Mouse (Mus musculus) frontal cortex, postnatal 36 days (tissue): ENCODE results near the gene Serpine3.
"Not testable (repeated sequence)": the region's sequence is repeated elsewhere in the genome, so short reads cannot be mapped to it uniquely, and the experiment has no call there.

Experiments
- DNase-seq, 2 experiments: peaks; one replicate each; pipeline ENCODE4 v3.0.0; 2022; ENCODE audit warnings: low spot score in 2 of 2

Gene Serpine3

DNA sequence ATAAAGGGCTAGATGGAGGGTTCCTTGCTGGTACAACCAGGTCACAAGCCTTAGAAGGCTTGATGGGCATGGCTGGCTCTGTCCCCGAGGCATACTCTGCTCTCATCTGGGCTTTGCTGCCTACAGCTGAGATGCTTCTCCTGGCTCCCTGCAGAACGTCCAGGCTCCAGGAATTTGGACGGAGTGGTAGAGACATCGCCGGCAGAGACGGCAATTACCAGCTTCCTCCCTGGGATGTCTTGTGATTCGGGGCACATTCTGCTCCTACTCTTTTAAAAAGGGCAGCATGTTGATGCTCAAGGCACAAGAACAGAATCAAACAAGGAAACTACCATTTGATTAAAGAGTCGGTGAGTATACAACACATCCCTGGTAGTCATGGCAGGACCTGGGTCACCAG lies at the start of gene Serpine3:
Gene Serpine3 (plus strand): TSS at position 301 of the 400 bp plus-strand sequence.
- DNase-seq = no peak

DNA sequence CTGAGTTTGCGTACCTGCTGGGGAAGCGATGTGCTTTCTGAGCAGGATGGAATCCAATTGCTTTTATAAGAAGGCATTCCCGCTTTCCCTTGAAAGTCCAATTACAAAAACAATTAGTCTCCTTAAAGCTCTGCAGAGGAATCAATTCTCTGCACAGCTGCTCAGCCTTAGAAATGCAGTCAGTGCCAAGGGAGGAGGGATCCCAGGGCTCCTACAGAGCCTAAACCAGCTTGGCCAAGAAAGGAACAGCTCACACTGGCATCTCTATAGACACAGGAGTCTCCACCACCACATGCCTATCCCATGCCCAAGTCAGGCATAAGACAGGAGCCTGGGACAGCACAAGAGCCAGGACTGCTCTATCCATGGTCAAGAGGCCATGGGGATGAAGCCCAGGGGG lies 41.1 kb upstream of the Serpine3 start:
- peak in 1 of 2 experiments; percentile 48 for DNase-seq

DNA sequence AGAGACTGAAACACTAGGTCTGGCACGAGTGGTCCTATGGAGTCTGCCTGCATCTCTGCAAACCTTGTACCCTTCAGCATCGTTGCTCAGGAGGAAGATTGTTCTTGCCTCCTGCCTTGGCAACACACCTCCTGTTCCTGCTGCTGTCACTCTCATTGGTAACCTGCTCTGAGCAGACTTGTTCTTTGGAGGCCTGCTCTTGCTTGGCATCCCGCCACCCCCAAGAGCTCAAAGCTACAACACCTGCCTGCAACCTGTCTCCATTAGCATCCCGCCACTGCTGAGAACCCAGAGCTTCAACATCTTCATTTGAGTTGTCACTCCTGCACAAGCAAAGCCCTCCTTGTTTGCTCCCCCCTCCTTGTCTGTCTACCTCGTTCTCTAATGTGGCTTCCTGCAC lies 35.5 kb upstream of the Serpine3 start:
- no peak for DNase-seq

GRCm38 (mm10) chr14:62637436-62638344 lies 25.8 kb upstream of the Serpine3 start:
- peak; percentile 39 to 66 for DNase-seq

GRCm38 (mm10) chr14:62638345-62638702 lies 25.1 kb upstream of the Serpine3 start:
- DNase-seq = no peak

- DNase-seq = peak in 1 of 2 experiments; percentile 23
Measured at GRCm38 (mm10) chr14:62639111-62639510, 24.4 kb upstream of the Serpine3 start.

- DNase-seq = no peak
Measured at GRCm38 (mm10) chr14:62639551-62639950, 23.9 kb upstream of the Serpine3 start.

DNA sequence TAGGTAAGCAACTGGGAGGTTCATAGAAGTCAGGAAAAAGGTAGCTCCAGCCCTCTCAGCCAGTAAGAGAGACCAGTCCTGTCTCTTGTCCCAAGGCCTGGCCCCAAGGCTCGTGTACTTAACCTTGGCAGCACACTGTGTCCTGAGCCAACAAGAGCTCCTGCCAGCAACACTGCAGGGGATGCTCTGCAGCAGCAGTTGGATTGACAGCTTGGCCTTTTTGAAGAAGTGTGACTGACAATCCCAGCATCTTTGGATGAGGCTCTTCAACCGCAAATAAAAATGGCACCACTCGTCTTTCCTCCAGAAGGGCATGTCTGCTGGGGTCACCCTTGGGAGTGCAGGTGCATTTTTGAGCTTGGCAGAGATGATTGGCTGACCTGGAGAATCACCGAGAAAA lies 23.1 kb upstream of the Serpine3 start:
- DNase-seq = no peak

- DNase-seq = not testable (repeated sequence)
Measured at GRCm38 (mm10) chr14:62642368-62642767, 21.1 kb upstream of the Serpine3 start.

DNA sequence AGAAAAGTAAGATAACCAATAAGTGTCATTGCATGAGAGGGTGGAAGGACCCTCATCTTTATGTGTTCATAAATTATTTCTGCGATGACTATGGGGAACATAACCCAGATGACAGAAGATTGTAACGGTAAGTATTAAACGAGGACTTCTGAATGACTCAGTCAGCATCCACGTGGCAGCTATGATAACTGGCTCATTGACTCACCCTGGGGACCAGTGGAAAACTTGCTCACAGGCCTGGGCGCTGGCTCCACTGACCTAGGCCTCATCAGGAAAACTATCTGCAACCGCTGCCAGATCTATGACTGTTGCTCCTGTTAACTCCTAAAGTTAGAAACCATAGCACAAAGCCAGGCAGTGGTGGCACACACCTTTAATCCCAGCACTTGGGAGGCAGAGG lies 15.1 kb upstream of the Serpine3 start:
- DNase-seq = no peak

- no peak for DNase-seq
Measured at GRCm38 (mm10) chr14:62650376-62650775, 13.1 kb upstream of the Serpine3 start.

DNA sequence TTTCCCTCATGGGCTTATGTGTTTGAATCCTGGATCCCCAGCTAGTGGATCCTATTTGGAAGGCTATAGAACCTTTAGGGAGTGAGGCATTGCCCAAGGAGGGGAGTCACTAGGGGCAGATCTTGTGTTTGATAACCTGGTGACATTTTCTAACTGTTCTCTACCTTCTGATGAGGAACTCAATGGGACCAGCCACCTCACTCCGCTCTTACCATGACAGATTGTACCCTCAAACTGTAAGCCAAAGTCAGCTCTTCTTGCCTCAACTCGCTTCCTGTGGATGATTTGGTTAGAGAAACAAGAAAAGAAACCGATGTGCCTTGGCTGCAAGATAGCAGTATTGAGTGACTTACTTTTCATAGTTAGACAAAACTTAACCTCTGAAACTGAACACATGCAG lies 11.7 kb upstream of the Serpine3 start:
- DNase-seq = no peak

GRCm38 (mm10) chr14:62655996-62656395 lies 7.5 kb upstream of the Serpine3 start:
- DNase-seq = no peak

DNA sequence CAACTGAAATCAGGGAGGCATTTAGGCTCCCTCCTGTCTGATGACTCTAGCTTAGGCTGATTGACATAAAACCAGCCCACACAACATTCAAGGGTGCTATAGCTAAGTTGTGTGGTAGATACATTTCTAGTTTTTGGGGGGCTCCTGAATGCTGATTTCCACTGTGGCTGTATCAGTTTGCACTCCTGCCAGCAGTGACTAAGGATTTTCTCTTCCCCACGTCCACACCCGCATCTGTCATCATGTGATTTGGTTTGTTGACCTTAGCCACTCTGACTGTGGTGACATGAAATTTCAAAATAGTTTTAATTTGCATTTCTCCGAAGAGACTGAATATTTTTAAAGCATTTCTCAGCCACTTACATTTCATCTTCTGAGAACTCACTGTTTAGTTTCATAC lies 6.0 kb upstream of the Serpine3 start:
- no peak for DNase-seq

DNA sequence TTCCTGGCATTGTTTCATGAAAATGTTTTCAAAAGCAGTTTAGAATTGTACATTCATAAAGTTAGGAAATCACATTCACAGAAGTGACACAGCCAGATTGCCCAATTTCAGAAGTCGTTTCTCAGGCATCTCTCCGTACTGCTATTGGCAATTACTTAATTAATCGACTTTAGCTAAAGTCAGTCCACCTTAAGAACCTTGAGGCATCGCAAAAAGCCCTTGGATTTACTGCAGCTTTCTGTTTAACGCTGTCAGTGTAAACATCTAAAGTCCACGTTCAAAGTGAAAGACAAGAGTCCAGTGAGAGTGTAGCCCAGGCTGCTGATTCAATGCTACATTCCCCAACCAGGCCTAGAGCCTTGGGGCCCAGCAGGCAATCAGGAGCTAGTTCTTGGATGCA lies 1.1 kb upstream of the Serpine3 start:
- no peak for DNase-seq

DNA sequence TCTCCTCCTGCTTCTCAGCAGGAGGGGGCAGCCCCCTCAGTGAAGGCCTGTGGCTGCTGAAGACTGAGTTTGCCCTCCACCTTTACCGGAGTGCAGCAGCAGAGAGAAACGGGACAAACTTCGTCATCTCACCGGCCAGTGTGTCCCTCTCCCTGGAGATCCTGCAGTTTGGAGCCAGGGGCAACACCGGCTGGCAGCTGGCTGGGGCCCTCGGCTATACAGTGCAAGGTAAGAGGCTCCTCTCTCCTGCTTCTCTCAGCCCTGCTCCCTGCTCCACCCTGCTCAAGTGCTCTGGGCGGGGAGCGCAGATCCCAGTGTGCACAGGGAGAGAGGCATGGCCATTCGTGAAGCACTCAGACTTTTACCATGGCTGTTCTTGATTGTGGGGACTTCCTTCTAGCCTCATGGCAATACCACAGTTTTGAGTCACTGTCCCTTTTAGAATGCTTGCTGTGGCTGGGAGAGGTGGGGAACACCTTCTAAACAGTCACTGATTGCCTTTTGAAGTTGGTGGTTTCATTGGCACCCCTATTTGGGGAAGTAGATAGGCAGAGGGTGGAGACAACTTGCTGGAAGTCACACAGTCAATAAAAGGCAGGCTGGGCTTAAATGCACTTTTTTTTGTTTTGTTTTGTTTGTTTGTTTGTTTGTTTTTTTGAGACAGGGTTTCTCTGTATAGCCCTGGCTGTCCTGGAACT lies 1.7 kb downstream of the Serpine3 start:
- no peak for DNase-seq

DNA sequence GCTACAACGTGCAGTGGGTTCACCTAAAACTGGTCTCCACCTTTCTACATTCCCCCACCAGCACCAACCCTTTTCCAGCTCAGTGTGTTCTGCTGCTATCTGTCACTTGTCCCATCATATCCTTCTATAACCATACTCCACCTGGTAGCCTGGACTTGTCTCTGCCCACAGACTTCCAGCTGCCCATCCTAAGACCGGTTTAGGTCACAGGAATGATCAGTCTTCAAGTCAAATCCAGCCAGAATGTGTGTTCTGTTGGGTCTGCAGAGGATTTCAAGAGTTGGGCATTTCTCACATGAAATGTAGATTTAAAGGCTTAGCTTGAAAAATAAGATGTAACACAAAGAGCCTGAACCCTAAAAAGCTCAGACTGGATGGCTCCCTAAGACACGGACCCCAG lies 10.2 kb downstream of the Serpine3 start:
- no peak for DNase-seq

DNA sequence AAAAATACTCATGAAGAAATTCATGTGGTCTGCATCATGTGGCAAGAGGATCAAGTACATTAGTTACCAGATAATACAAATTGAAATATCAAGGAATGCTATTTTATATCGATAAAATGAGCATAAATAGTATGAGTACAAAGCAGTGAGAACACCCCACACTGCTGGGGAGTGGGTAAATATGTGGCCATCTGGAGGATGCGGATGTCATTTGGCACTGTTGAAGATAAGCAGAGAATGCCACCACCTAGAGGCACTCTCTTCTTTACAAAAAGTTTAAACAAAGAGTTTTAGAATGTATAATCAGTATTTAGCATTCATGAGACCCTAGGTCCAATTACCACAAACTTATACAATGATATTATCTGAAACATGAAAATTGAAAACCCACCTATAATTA lies 54.7 kb downstream of the Serpine3 start:
- DNase-seq = no peak

DNA sequence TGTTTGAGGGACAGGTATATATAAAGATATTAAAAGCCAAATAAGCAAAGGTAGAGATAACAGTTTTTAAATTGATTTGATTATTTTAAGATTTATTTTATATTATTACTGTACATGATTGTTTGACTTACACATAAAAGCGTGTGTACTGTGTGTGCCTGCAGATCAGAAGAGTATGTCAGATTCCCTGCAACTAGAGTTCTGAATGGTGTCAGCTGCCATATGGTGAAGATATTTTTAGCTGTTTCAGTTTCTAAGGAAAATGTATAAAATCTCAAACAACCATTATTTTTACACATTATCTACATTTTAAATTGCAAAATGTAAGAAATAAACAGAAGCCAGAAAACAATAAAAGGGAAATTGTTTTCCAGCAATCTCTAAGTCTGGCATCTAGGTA lies 58.2 kb downstream of the Serpine3 start:
- peak in 1 of 2 experiments; percentile 16 for DNase-seq

DNA sequence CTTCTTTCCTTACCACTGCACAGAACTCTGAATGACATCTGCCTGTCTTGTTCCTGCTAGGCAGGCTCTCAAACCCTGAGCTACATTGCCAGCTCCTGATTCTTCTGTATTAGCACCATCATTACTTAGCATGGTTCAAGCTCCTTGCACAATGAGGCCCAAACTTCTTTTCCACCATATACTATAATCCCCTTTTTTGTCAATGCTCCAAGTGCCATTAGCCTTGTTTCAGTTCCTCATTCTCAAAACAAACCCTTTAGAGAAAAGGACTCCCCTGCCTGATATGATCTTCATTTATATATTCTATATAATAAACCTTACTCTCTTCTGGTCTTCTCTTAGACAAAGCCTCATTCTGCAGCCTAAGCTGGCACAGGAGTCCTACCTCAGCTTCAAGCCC lies 61.1 kb downstream of the Serpine3 start:
- DNase-seq = no peak

GRCm38 (mm10) chr14:62731902-62732301 lies 68.4 kb downstream of the Serpine3 start:
- no peak for DNase-seq

DNA sequence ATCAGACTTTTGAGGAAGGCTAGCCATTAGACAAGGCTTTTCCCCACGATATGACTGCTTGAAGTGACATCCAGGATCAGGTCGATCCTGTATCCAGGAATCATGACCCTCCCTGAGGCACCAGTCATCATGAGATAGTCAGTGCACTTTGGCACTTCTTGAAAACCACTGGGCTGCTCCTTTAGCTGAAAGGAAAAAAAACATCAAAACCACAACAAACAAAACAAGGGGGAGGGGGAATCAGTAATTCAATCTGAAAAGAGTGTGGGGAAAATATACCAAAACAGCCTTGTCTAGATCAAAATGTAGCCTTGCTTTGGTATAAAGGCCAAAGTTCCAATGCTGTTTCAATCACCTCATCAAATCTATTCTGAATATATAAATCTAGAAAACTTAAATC lies 70.2 kb downstream of the Serpine3 start:
- DNase-seq = no peak

- DNase-seq = no peak
Measured at GRCm38 (mm10) chr14:62735646-62736045, 72.2 kb downstream of the Serpine3 start.
